Mouse (Mus musculus) liver, adult (tissue): ENCODE measurements around the gene 2700097O09Rik.

Source experiments
- GATA4 ChIP-seq: IDR thresholded peaks from 2 replicates; pipeline ENCODE4 v1.6.1; 2014; ENCODE audit warnings: mild to moderate bottlenecking, low read length; ENCODE audit not compliant: insufficient replicate concordance

Gene 2700097O09Rik

DNA sequence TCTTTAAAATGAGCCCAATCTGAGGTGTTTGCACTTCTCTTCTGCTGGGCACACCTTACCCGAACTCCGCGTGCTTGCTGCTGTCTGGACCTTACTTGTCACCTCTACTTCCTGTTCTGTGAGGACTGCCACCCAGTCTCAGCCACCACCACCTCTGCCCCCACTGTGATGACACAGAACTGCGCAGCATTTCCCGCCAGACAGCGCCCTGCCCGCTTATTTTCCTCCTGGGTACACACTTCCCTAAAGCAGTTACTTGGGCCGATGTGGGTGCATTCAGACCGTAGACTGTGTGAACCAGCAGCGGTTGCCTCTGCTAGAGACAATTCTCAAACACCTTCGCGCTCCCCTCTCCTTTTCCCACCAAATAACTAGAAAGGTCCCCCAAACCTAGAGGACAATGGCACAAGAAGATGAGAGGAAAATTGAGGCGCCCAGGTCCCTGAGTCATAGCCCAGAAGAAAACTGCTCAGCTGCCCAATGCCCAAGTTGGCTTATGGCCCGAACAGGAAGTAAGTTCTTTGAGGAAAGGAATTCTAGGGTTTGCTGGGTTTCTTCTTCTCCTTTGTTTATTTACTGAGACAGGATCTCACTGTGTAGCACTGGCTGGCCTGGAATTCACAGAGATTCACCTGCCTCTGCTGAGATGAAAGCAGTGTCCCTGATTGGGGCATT, 80.8 kb downstream of the 2700097O09Rik start:
- TF ChIP-seq GATA4, result no peak

DNA sequence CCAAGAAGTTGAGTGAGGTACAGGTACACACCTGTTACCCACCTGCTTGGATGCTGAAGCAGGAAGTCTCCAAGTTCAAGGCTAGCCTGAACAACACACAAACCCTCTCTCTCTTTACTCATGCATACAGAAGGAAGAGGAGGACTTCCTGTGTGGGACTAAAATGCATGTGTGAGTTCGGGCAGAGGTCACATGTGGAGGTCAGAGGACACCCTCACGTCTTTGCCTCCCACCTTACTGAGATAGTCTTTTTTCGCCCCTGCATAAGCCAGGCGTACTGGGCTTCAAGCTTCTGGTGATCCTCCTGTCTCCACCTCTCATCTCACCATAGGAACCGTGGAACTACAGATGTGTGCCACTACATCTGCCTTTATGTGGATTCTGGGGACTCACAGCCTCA, 81.5 kb downstream of the 2700097O09Rik start:
- no peak for TF ChIP-seq GATA4

DNA sequence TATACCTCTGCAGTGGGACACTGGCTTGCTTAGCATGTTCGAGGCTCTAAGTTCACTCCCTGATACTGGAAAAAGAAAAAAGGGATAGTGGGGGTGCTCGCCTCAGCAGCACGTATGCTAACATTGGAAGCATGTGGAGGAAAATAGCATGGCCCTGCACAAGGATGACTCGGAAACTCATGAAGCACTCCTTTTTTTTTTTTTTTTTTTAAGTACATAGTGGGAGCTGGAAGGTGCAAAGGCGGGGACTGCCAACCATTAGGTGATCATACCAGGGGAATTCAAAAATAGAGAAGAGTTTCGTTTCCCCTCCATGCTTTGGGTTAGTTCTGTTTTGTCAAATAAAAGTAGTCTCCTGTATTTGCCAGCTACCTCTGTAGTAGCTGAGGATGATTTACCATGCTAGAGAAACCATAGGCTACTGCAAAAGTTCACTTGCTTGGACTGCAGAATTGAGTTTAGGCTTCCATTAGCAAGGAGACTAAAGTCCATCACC, 82.9 kb downstream of the 2700097O09Rik start:
- TF ChIP-seq GATA4, result no peak

DNA sequence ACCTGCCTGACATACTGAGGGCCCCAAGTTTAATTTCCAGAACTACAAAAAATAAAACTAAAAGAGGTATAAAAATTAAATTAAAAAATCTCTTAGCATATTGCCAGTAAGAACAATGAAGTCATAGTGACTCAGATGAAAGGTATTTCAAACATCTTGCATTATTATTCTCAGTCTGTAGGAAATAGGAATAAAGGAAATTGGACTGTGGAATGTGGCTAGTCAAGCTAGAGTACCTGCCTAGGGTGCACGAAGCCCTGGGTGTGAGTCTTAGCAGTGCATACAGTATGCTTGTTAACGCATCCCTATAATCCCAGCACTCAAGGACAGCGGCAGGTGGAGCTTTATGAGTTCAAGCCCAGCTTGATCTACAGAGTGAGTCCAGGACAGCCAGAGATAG, 83.9 kb downstream of the 2700097O09Rik start:
- no peak for TF ChIP-seq GATA4
